Mouse (Mus musculus) frontal cortex, adult (tissue): Measurements from ENCODE around the gene Sec11a.
A peak's percentile ranks its signal among the peaks of the same experiment; 100 is the strongest.

ENCODE experiments used
- ATAC-seq: cut with Nextera tagmentation; 2 replicates; pipeline ENCODE4 v1.9.2; 2017; ENCODE audit warnings: mild to moderate bottlenecking, moderate library complexity, mixed read lengths; ENCODE audit not compliant: low TSS enrichment

Gene Sec11a

GRCm38 (mm10) chr7:80857181-80857580 is 90.4 kb downstream of the Sec11a start:
- ATAC-seq: peak; percentile 56; the same call in 1 of the 2 replicates

- ATAC-seq: no peak
Measured at GRCm38 (mm10) chr7:80855316-80855715, 92.3 kb downstream of the Sec11a start.
